Mouse (Mus musculus): Measurements from ENCODE around the gene Cd247. TPM values are rescaled to one million over a fixed set of nuclear protein-coding genes. Genes with fewer than 3 reads are reported as not detected.

Gene Cd247
- total and polyA plus RNA-seq, 2 experiments from 2014 or later: 0.41 TPM; not detected in 1

GRCm38 (mm10) chr1:165814521-165815278, 26.2 kb downstream of the Cd247 start:
- H3K9ac ChIP-seq (replicated peaks; ENCODE audit: low read depth, low read length): no peak overlapping the region
- H3K36me3 ChIP-seq (replicated peaks; ENCODE audit: control insufficient read depth, insufficient read depth, low read length): no peaks in the 10 kb centered on the region
- H3K27me3 ChIP-seq (ENCODE audit: control insufficient read depth, insufficient read depth, low read length): peaks cover 7% of the 10 kb centered on the region; the same call in 1 of the 2 replicates
- 0 out of 2 replicates have a peak, but pooled peaks cover 3% of the 10 kb centered on the region for H3K4me1 ChIP-seq (ENCODE audit: control insufficient read depth, insufficient read depth)
- ATAC-seq (ENCODE audit: insufficient read depth, low read depth) (no peak), DNase-seq (ENCODE audit: low spot score) (peak; percentile 17)
- H3K9me3 ChIP-seq (replicated peaks; ENCODE audit: control insufficient read depth, low read length): no peaks in the 10 kb centered on the region
- WGBS: 46% methylated on average over 14 of the region's 14 CpGs
- H3K4me3 ChIP-seq (ENCODE audit: low read depth, low read length): peak overlapping the region; percentile 2; the same call in 1 of the 2 replicates
- 0 out of 2 replicates have a peak overlapping the region, but pooled peaks have one; percentile 9 for H3K27ac ChIP-seq (ENCODE audit: low read depth)
- peak overlapping the region; percentile 16; the same call in 1 of the 2 replicates for H3K4me2 ChIP-seq (ENCODE audit: low read depth, low read length)
- TF ChIP-seq CTCF (IDR thresholded peaks at IDR 0.05; ENCODE audit: low read depth) (no peak), EP300 (IDR thresholded peaks at IDR 0.05; ENCODE audit: low read depth) (no peak)

GRCm38 (mm10) chr1:165816391-165816790, 27.9 kb downstream of the Cd247 start:
- no peak overlapping the region for H3K27ac ChIP-seq (ENCODE audit: low read depth)
- H3K36me3 ChIP-seq (replicated peaks; ENCODE audit: control insufficient read depth, insufficient read depth, low read length): no peaks in the 10 kb centered on the region
- ATAC-seq (ENCODE audit: insufficient read depth, low read depth) (no peak), DNase-seq (ENCODE audit: low spot score) (no peak)
- H3K27me3 ChIP-seq (ENCODE audit: control insufficient read depth, insufficient read depth, low read length): peaks cover 7% of the 10 kb centered on the region; the same call in 1 of the 2 replicates
- H3K4me2 ChIP-seq (ENCODE audit: low read depth, low read length): no peak overlapping the region
- no peaks in the 10 kb centered on the region for H3K9me3 ChIP-seq (replicated peaks; ENCODE audit: control insufficient read depth, low read length)
- no peak overlapping the region for H3K9ac ChIP-seq (replicated peaks; ENCODE audit: low read depth, low read length)
- 0 out of 2 replicates have a peak, but pooled peaks cover 3% of the 10 kb centered on the region for H3K4me1 ChIP-seq (ENCODE audit: control insufficient read depth, insufficient read depth)
- no peak overlapping the region for H3K4me3 ChIP-seq (ENCODE audit: low read depth, low read length)
- 82% methylated on average over 9 of the region's 9 CpGs for WGBS
- TF ChIP-seq CTCF (IDR thresholded peaks at IDR 0.05; ENCODE audit: low read depth) (no peak), EP300 (IDR thresholded peaks at IDR 0.05; ENCODE audit: low read depth) (no peak)

GRCm38 (mm10) chr1:165817264-165817663, 28.8 kb downstream of the Cd247 start:
- H3K27me3 ChIP-seq (ENCODE audit: control insufficient read depth, insufficient read depth, low read length): peaks cover 4% of the 10 kb centered on the region; the same call in 1 of the 2 replicates
- no peaks in the 10 kb centered on the region for H3K9me3 ChIP-seq (replicated peaks; ENCODE audit: control insufficient read depth, low read length)
- no peak for ATAC-seq (ENCODE audit: insufficient read depth, low read depth)
- no peak overlapping the region for H3K4me3 ChIP-seq (ENCODE audit: low read depth, low read length)
- 39% methylated on average over 9 of the region's 9 CpGs for WGBS
- no peak overlapping the region for H3K4me2 ChIP-seq (ENCODE audit: low read depth, low read length)
- H3K9ac ChIP-seq (replicated peaks; ENCODE audit: low read depth, low read length): no peak overlapping the region
- TF ChIP-seq CTCF (IDR thresholded peaks at IDR 0.05; ENCODE audit: low read depth): no peak
- no peak for TF ChIP-seq EP300 (IDR thresholded peaks at IDR 0.05; ENCODE audit: low read depth)
- no peak overlapping the region for H3K27ac ChIP-seq (ENCODE audit: low read depth)
- 0 out of 2 replicates have a peak, but pooled peaks cover 3% of the 10 kb centered on the region for H3K4me1 ChIP-seq (ENCODE audit: control insufficient read depth, insufficient read depth)
- H3K36me3 ChIP-seq (replicated peaks; ENCODE audit: control insufficient read depth, insufficient read depth, low read length): no peaks in the 10 kb centered on the region
- no peak for DNase-seq (ENCODE audit: low spot score)

- Histone ChIP-seq H3K9ac (replicated peaks; ENCODE audit: low read depth, low read length) (no peak overlapping the region), H3K9me3 (replicated peaks; ENCODE audit: control insufficient read depth, low read length) (no peaks in the 10 kb centered on the region), H3K27ac (ENCODE audit: low read depth) (no peak overlapping the region), H3K4me2 (ENCODE audit: low read depth, low read length) (no peak overlapping the region), H3K27me3 (ENCODE audit: control insufficient read depth, insufficient read depth, low read length) (peaks cover 4% of the 10 kb centered on the region; the same call in 1 of the 2 replicates), H3K36me3 (replicated peaks; ENCODE audit: control insufficient read depth, insufficient read depth, low read length) (no peaks in the 10 kb centered on the region), H3K4me3 (ENCODE audit: low read depth, low read length) (no peak overlapping the region), H3K4me1 (ENCODE audit: control insufficient read depth, insufficient read depth) (0 out of 2 replicates have a peak, but pooled peaks cover 3% of the 10 kb centered on the region)
- no peak for DNase-seq (ENCODE audit: low spot score)
- ATAC-seq (ENCODE audit: insufficient read depth, low read depth): no peak
- 29% methylated on average over 8 of the region's 8 CpGs for WGBS
- TF ChIP-seq CTCF (IDR thresholded peaks at IDR 0.05; ENCODE audit: low read depth): no peak
- no peak for TF ChIP-seq EP300 (IDR thresholded peaks at IDR 0.05; ENCODE audit: low read depth)
Measured at GRCm38 (mm10) chr1:165818145-165818860, 29.8 kb downstream of the Cd247 start.

- Histone ChIP-seq H3K4me1 (ENCODE audit: control insufficient read depth, insufficient read depth) (0 out of 2 replicates have a peak, but pooled peaks cover 3% of the 10 kb centered on the region), H3K27me3 (ENCODE audit: control insufficient read depth, insufficient read depth, low read length) (peaks cover 4% of the 10 kb centered on the region; the same call in 1 of the 2 replicates), H3K27ac (ENCODE audit: low read depth) (no peak overlapping the region), H3K4me3 (ENCODE audit: low read depth, low read length) (no peak overlapping the region), H3K36me3 (replicated peaks; ENCODE audit: control insufficient read depth, insufficient read depth, low read length) (no peaks in the 10 kb centered on the region), H3K9ac (replicated peaks; ENCODE audit: low read depth, low read length) (no peak overlapping the region), H3K4me2 (ENCODE audit: low read depth, low read length) (no peak overlapping the region), H3K9me3 (replicated peaks; ENCODE audit: control insufficient read depth, low read length) (no peaks in the 10 kb centered on the region)
- whole genome bisulfite sequencing: 64% methylated on average over 4 of the region's 4 CpGs
- DNase-seq (ENCODE audit: low spot score) (no peak), ATAC-seq (ENCODE audit: insufficient read depth, low read depth) (peak; percentile 54; the same call in 1 of the 2 replicates)
- TF ChIP-seq CTCF (IDR thresholded peaks at IDR 0.05; ENCODE audit: low read depth) (no peak), EP300 (IDR thresholded peaks at IDR 0.05; ENCODE audit: low read depth) (no peak)
Measured at GRCm38 (mm10) chr1:165819147-165819546, 30.7 kb downstream of the Cd247 start.

Measured in heart, postnatal 0 days (tissue).